Mouse (Mus musculus) CD4-positive, CD25-positive, alpha-beta regulatory T cell, adult 9 weeks (primary cell): Measurements from ENCODE around the gene Ush1g. TPM values are rescaled to one million over a fixed set of nuclear protein-coding genes. Genes with fewer than 3 reads are reported as not detected.

Experiments
- polyA plus RNA-seq: library from polyadenylated mRNA; unstranded; fragments of 100-300 nt; shearing (Covaris generic); gene quantifications from one replicate; pipeline ENCODE4 v1.2.1, GENCODE M21; 2017

Ush1g gene
- not detected for polyA plus RNA-seq

DNA sequence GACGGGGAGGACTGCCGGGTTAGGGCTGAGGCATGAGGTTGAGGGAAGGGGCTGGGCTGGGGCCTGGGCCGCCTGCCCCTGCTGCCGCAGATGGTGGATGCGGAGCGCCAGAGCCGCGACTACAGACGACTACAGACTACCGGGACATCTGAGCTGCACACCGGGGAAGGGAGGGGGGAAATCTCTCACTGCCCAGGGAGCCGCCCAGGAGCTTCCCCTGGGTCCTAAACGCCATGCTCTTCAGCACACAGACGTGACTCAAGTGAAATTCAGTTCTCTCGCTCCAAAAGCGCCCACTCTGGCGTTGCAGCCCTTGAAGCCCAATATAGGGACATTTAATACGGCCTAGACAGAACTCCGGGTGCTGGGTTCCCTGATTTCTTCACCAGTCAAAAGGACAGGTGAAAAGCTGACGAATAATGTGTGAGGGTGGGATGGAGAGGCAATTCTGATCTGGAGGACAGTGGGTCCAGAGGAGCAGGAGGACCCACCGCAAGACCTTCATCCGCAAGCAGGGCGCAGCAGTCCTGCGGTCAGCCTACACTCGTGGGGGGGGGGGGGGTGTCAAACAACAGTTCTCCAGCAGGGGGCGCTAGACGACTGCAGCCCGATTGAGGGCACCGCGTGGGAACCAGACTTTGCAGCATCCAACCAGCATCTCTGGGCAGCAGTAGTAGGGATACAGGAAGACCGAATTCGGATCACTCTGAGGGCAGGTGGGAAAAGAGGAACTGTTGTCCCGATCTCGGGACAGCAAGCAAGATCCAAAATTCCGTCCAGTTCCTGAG, at the start of gene Ush1g:
Ush1g (minus strand) TSS at position 136 of the 788 bp plus-strand sequence.

DNA sequence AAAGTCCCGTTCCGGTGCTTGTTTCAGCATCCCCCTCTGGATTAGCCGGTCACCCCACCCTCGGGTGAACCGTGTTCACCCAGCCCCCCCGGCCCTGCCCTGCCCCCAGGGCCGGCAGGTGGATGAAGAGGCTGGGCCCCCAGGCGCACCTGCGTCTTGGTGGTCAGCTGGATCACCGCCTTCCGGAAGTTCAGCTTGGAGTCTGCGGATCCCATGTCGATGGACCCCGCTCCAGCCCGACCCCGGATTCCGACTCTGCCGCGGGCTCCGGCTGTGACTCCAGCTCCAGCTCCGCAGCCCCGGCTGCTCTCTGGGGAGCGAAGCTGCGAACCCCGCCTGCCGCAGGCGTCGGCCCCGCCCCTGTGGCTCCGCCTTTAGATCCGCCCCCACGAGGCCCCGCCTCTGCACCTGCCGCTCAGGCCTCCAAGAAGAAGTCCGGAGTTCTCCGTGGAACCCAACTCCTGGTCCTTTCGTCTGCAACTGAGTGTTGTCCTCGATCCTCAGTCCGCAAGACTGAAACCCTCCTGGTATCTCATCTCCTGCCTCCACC, 45.6 kb upstream of the Ush1g start, which contains the start of gene Hid1:
Hid1 (minus strand) TSS at position 362 of the 550 bp plus-strand sequence.

DNA sequence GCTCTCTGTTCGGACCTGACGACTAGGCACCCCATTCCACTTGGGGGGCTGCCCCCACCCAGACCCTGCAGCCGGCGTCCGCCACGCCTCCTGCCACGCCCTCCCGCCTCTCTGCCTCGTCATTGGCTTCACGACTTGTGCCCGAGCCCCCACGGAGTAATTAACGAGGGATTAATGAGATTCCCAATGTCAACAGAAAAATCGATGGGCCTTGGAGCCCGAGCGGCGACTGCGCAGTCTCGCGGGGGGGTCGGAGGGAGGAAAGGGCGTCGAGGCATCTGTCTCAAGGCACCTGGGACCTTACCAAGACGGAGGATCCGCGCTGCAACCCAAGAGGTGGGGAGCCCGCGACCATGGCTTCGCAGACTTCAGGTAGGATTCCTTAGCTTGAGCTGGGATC, 12.7 kb upstream of the Ush1g start, which contains the start of gene Otop3:
Otop3 (plus strand) TSS at position 201 of the 400 bp plus-strand sequence.

DNA sequence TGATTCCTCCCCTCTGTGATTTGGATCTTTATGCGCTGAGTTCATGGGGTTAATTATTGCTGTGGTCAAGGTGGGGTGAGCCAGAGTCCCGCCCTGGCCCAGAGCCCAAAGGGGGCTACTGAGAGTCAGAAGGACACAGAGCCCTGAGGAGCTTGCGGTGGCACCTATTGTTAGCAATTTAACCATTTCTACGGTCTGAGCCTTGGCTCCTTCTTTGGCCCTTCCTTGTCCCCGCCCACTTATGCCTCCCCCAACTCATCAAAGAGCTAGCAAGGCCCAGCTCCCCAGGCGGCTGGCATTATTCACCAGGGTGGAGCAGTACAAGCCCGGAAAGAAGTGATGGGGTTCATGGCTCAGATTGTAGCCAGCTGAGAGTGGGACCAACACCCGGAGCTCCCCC, 15.0 kb downstream of the Ush1g start, which contains the start of gene Otop2:
Otop2 (plus strand) TSS at position 301 of the 400 bp plus-strand sequence.

DNA sequence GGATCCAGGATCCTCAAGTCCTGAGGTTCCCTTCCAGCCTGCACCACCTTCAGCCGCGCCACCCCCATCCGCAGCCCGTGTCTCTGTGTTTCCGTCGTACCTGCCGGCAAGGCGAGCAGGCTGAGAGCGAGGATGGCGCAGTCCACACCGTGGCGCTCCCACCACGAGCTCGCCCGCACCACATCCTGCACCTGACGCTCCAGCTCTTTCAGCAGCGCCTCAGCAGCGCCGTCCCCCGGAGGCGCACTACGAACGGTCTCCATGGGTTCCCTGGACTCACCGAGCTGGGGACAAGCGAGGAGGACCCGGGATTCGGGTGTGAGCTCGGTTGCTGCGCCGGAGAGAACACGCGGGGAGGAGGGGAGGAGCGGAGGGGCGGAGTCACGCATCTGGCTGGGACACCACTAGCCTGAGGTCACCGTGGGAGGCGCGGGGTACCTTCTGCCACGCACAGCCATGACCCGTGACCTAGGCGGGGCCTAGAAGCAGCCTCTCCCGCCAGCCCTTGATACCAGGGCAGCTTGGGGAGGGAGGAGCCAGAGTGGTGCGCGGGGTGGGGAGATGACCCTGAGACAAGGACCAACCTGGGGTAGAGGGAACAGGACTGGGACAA, 24.5 kb downstream of the Ush1g start, which contains the start of gene Fads6:
Fads6 (minus strand) TSS at position 450 of the 613 bp plus-strand sequence.

DNA sequence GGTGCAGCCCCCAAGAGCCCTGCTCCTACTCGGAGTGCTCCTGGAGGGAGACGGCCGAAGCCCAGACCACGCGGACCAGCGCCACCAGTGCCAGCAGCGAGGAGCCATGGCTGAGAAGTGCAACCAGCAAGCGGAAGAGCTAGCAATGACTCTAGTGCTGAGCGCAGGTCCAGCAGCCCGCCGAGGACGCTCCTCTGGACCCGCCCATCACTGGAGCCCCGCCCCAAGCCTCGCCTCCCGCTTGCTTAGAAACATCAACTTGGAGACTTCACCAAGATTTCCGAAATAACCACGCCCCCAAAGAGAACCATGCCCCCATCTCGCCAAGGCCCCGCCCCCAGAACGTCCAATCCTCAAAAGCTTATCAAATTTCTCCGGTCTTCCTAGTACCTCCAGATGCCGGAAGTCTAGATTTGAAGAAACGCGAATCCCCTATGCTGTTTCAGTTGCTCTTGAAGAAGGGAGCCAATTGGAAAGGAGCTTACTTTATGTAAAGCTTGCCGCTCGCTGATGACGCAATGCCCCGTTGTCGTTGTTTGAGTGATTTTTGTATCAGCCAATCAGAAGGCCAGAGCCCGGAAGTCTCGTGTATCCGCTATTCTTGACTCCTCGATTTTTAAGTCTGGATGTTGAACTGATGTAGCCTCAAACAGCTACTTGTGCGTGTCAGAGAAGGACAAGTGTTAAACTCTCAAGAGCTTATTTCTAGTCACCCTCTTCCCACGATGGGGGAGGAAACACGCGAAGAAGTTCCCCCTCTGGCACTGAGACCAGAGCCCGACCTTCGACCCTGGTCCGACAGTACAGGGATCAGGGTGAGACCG, 44.8 kb downstream of the Ush1g start, which contains the start of gene Fdxr:
Fdxr (minus strand) TSS at position 271 of the 824 bp plus-strand sequence.

DNA sequence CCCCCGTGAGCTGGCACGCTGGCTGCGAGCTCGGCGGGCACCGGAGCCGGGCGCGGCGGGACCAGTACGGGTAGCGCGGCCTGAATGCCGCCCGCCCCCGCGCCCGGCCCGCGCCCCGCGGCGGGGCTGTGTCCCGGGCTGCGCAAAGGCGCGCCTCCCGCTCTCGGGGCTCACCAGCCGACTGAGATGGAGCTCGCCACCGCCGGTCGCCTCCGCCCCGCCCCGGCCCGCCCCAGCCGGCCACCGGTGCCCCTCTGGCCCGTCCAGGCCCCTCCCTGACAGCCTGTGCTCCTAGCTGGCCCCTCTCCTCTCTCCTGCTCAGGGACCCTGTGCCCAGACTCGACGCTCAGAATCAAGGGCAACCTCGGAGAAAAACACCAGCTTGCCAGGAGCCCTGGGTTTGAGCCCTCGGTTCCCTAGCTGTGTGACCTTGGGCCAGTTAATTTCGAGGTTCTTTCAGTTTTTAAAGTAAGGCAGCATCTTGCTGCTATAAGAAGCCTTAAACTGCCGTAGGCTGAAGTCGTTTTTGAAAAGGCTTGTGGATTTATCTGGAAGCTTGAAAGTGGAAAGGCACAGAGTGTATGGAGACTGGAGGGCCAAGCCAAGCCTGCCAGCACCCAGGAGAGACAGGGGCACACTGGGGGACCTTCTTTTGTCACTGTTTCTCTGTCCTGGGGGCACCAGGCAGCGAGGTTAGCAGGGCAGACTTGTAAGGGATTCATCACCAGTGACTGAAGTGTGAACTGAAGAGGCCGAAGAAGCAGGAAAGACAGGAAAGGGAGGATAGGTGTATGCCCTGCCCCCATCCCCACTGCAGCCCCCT, 54.6 kb downstream of the Ush1g start, which contains the start of gene Grin2c:
Grin2c (minus strand) TSS at position 183 of the 823 bp plus-strand sequence.

Other genes starting within 250 kb of the Ush1g start
- 238 TPM for gene Rab37, start 230.6 kb downstream of the Ush1g start, polyA plus RNA-seq
- gene Cd300lf, start 188.0 kb downstream of the Ush1g start, polyA plus RNA-seq = 0.58 TPM
- 407 TPM for gene Slc9a3r1, start 158.7 kb downstream of the Ush1g start, polyA plus RNA-seq
- gene Tmem104, start 134.6 kb downstream of the Ush1g start, polyA plus RNA-seq = 16.5 TPM
- 14.4 TPM for gene Nat9, start 134.2 kb downstream of the Ush1g start, polyA plus RNA-seq
- not detected for gene Grin2c, start 54.8 kb downstream of the Ush1g start, polyA plus RNA-seq
- 44.7 TPM for gene Fdxr, start 45.0 kb downstream of the Ush1g start, polyA plus RNA-seq
- gene Fads6, start 24.4 kb downstream of the Ush1g start, polyA plus RNA-seq = 1.6 TPM
- not detected for gene Otop2, start 14.9 kb downstream of the Ush1g start, polyA plus RNA-seq
- gene Otop3, start 12.7 kb upstream of the Ush1g start, polyA plus RNA-seq = not detected
- gene Hid1, start 45.7 kb upstream of the Ush1g start, polyA plus RNA-seq = 16.5 TPM
- not detected for gene Cdr2l, start 59.9 kb upstream of the Ush1g start, polyA plus RNA-seq
- 206 TPM for gene Mrpl58, start 81.7 kb upstream of the Ush1g start, polyA plus RNA-seq
- gene Atp5h, start 97.9 kb upstream of the Ush1g start, polyA plus RNA-seq = 760 TPM
- 4.4 TPM for gene Kctd2, start 98.1 kb upstream of the Ush1g start, polyA plus RNA-seq
- not detected for gene Trim80, start 118.5 kb upstream of the Ush1g start, polyA plus RNA-seq
- 23.6 TPM for gene Slc16a5, start 140.4 kb upstream of the Ush1g start, polyA plus RNA-seq
- 115 TPM for gene Armc7, start 153.6 kb upstream of the Ush1g start, polyA plus RNA-seq
- gene Nt5c, start 169.8 kb upstream of the Ush1g start, polyA plus RNA-seq = 388 TPM
- gene Jpt1, start 192.3 kb upstream of the Ush1g start, polyA plus RNA-seq = 645 TPM
- 775 TPM for gene Sumo2, start 214.2 kb upstream of the Ush1g start, polyA plus RNA-seq
- 95.7 TPM for gene Nup85, start 242.4 kb upstream of the Ush1g start, polyA plus RNA-seq